Mouse (Mus musculus) hindbrain, embryonic 15.5 days (tissue): ENCODE measurements around the gene Hs6st1. TPM values are rescaled to one million over a fixed set of nuclear protein-coding genes. Genes with fewer than 3 reads are reported as not detected.
A peak's percentile ranks its signal among the peaks of the same experiment; 100 is the strongest.

Experiments
- ATAC-seq: fragments of 200-750 bp; cut with Nextera tagmentation; 2 replicates; pipeline ENCODE4 v1.8.0; 2017; ENCODE audit warnings: low read depth, moderate number of reproducible peaks, moderate TSS enrichment; ENCODE audit not compliant: low FRiP score
- H3K27ac ChIP-seq: fragments of 300-500 bp; sonication (generic); replicated peaks from 2 replicates; pipeline ENCODE4 v1.5.1; 2015; ENCODE audit warnings: mild to moderate bottlenecking, inconsistent platforms
- H3K27me3 ChIP-seq: fragments of 300-500 bp; sonication (generic); 2 replicates; pipeline ENCODE4 v1.6.1; 2015; ENCODE audit warnings: control low read depth, inconsistent platforms
- H3K36me3 ChIP-seq: fragments of 300-500 bp; sonication (generic); 2 replicates; pipeline ENCODE4 v1.6.1; 2015; ENCODE audit warnings: control low read depth, inconsistent platforms
- H3K4me1 ChIP-seq: fragments of 300-500 bp; sonication (generic); replicated peaks from 2 replicates; pipeline ENCODE4 v1.6.1; 2015; ENCODE audit warnings: control low read depth, inconsistent platforms
- H3K4me2 ChIP-seq: fragments of 300-500 bp; sonication (generic); 2 replicates; pipeline ENCODE4 v1.6.1; 2015; ENCODE audit warnings: moderate library complexity, mild to moderate bottlenecking, inconsistent platforms
- H3K4me3 ChIP-seq: fragments of 300-500 bp; sonication (generic); 2 replicates; pipeline ENCODE4 v1.5.1; 2015; ENCODE audit warnings: mild to moderate bottlenecking, inconsistent platforms
- H3K9ac ChIP-seq: fragments of 300-500 bp; sonication (generic); 2 replicates; pipeline ENCODE4 v1.6.1; 2015; ENCODE audit warnings: inconsistent platforms
- H3K9me3 ChIP-seq: fragments of 300-500 bp; sonication (generic); 2 replicates; pipeline ENCODE4 v1.6.1; 2016; ENCODE audit warnings: control low read depth, inconsistent platforms
- WGBS: fragments of 180-500 bp; shearing (Covaris S2); methylation state at CpG from one replicate; pipeline ENCODE4 v1.1.7; 2015; 5-methylcytosine and 5-hydroxymethylcytosine counted together
- polyA plus RNA-seq: library from polyadenylated mRNA; unstranded; fragments of >200 nt; fragmentation: Nextera tagmentation; extraction: Ambion mirVana; gene quantifications from 2 replicates; pipeline ENCODE4 v1.2.1, GENCODE M21; 2015

The Hs6st1 gene
- polyA plus RNA-seq, 1 experiment from 2014 or later, result 31.3 TPM

DNA sequence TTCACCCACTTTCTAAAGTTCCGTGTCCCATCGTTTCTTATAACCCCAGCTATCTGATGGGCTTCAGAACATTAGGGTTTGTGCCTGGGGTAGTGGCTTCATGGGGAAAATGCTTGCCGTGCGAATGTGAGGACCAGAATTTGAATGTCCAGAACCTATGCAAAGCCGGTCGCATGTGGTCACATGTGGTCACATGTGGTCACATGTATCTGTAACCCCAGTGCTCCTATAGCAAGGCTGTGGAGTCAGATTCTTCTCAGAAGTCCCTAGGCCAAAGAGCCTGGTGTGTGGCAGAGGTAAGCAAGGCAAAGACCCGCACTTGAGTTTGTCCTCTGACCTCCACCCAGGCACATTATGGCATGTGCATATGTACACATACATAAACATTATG, 13.2 kb upstream of the Hs6st1 start:
- WGBS, result 93% methylated on average over 7 of the region's 7 CpGs
- H3K27me3 ChIP-seq, result no peaks in the 10 kb centered on the region
- H3K4me1 ChIP-seq, result 0 out of 2 replicates have a peak, but pooled peaks cover 3% of the 10 kb centered on the region
- H3K9me3 ChIP-seq, result no peaks in the 10 kb centered on the region
- no peak overlapping the region for H3K4me2 ChIP-seq
- ATAC-seq, result no peak
- H3K4me3 ChIP-seq, result no peak overlapping the region
- no peak overlapping the region for H3K9ac ChIP-seq
- no peaks in the 10 kb centered on the region for H3K36me3 ChIP-seq
- H3K27ac ChIP-seq, result no peak overlapping the region

DNA sequence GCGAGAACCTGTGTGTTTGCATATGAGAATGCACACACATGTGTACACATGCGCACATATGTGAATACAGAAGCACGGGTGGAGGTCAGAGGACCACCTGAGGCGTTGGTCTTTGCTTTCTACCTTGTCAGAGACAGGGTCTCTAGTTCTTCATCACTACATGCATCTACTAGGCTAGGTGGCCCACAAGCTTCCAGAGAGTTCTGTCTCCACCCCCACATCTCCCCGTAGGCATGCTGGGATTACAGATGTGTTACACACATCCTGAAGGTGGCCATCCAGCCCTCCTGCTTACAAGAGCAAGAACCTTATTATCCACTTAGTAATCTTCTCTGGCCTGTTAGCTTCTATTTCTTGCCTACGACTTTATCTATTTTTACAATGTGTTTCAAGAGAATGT, 8.8 kb upstream of the Hs6st1 start:
- 93% methylated on average over 6 of the region's 6 CpGs for WGBS
- Histone ChIP-seq H3K4me3 (no peak overlapping the region), H3K27me3 (no peaks in the 10 kb centered on the region), H3K4me2 (no peak overlapping the region), H3K9ac (no peak overlapping the region), H3K4me1 (peaks cover 10% of the 10 kb centered on the region), H3K27ac (no peak overlapping the region), H3K9me3 (no peaks in the 10 kb centered on the region), H3K36me3 (no peaks in the 10 kb centered on the region)
- no peak for ATAC-seq

- H3K9me3 ChIP-seq, result no peaks in the 10 kb centered on the region
- no peaks in the 10 kb centered on the region for H3K27me3 ChIP-seq
- no peak overlapping the region for H3K27ac ChIP-seq
- no peak for ATAC-seq
- H3K36me3 ChIP-seq, result no peaks in the 10 kb centered on the region
- H3K4me1 ChIP-seq, result peaks cover 18% of the 10 kb centered on the region
- no peak overlapping the region for H3K9ac ChIP-seq
- H3K4me2 ChIP-seq, result no peak overlapping the region
- H3K4me3 ChIP-seq, result no peak overlapping the region
- WGBS, result 33% methylated on average over 13 of the region's 13 CpGs
These were observed 7.9 kb upstream of the Hs6st1 start for GRCm38 (mm10) chr1:36059959-36060953.

GRCm38 (mm10) chr1:36061211-36061915, 6.8 kb upstream of the Hs6st1 start:
- H3K9me3 ChIP-seq, result no peaks in the 10 kb centered on the region
- WGBS, result 71% methylated on average over 11 of the region's 11 CpGs
- H3K4me2 ChIP-seq, result no peak overlapping the region
- H3K27ac ChIP-seq, result no peak overlapping the region
- H3K36me3 ChIP-seq, result no peaks in the 10 kb centered on the region
- H3K9ac ChIP-seq, result no peak overlapping the region
- no peak overlapping the region for H3K4me3 ChIP-seq
- peaks cover 26% of the 10 kb centered on the region for H3K4me1 ChIP-seq
- ATAC-seq, result no peak
- H3K27me3 ChIP-seq, result no peaks in the 10 kb centered on the region

DNA sequence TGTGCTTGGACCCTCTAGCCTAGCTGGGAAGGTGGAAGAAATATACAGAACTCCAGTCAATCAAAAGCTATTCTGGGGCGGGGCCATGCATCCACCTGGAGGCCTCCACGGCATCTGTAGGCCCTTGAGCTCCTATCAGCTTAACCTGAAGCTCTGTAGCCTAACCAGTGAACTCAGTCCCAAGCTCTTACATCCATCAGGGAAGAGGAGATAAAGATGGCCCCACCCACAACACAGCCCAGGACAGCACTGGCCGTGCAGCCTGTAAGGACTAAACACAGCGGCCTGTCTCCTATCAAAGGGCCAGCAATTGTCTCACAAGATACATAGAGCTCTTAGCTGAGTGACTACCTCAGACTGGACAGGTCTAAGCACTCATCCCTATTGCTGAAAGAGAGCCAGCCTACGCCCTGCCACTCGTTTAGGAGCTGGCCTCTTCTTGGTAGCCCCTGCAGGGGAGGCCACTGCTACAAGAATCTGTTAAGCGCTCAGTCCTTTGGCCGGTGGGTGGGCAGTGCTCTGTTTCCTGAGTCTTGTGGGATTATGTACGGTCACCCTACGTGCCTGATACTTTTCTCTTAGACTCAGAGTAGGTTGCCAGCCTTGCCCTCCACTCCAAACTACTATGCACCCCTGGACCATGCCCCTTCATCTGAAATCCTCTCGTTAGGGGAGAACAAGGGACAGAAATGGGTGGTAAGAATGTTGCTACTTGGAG, 6.0 kb upstream of the Hs6st1 start:
- no peak overlapping the region for H3K4me2 ChIP-seq
- no peak overlapping the region for H3K27ac ChIP-seq
- H3K4me3 ChIP-seq, result no peak overlapping the region
- H3K9ac ChIP-seq, result no peak overlapping the region
- peaks cover 26% of the 10 kb centered on the region for H3K4me1 ChIP-seq
- H3K27me3 ChIP-seq, result no peaks in the 10 kb centered on the region
- 87% methylated on average over 11 of the region's 11 CpGs for WGBS
- no peak for ATAC-seq
- no peaks in the 10 kb centered on the region for H3K9me3 ChIP-seq
- H3K36me3 ChIP-seq, result no peaks in the 10 kb centered on the region

GRCm38 (mm10) chr1:36062826-36063640, 5.2 kb upstream of the Hs6st1 start:
- Histone ChIP-seq H3K36me3 (no peaks in the 10 kb centered on the region), H3K4me2 (no peak overlapping the region), H3K4me1 (peaks cover 33% of the 10 kb centered on the region), H3K27me3 (no peaks in the 10 kb centered on the region), H3K9ac (no peak overlapping the region), H3K27ac (no peak overlapping the region), H3K9me3 (no peaks in the 10 kb centered on the region), H3K4me3 (no peak overlapping the region)
- WGBS, result 79% methylated on average over 9 of the region's 9 CpGs
- ATAC-seq, result no peak

DNA sequence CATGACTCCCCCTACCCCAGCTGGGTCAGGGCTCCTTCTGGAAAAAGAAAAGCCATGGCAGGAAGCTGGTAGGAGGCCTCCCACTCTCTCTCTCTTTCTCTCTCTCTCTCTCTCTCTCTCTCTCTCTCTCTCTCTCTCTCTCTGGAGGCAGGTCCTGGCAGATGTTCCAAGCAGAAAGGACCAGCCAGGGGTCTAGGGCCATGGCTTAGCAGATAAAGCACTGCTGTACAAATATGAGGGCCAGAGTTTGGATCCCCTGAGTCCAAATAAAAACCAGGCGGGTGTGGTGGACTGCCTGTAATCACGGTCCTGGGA, 4.6 kb upstream of the Hs6st1 start:
- no peak overlapping the region for H3K4me3 ChIP-seq
- no peaks in the 10 kb centered on the region for H3K9me3 ChIP-seq
- no peak overlapping the region for H3K9ac ChIP-seq
- H3K27me3 ChIP-seq, result no peaks in the 10 kb centered on the region
- ATAC-seq, result no peak
- WGBS, result 71% methylated on average over 2 of the region's 2 CpGs
- peaks cover 33% of the 10 kb centered on the region for H3K4me1 ChIP-seq
- H3K4me2 ChIP-seq, result no peak overlapping the region
- no peak overlapping the region for H3K27ac ChIP-seq
- H3K36me3 ChIP-seq, result no peaks in the 10 kb centered on the region

GRCm38 (mm10) chr1:36064223-36064622, 4.0 kb upstream of the Hs6st1 start:
- H3K9ac ChIP-seq, result 0 out of 2 replicates have a peak overlapping the region, but pooled peaks have one; percentile 18
- no peaks in the 10 kb centered on the region for H3K27me3 ChIP-seq
- H3K4me3 ChIP-seq, result peak overlapping the region; percentile 29; the same call in 1 of the 2 replicates
- no peaks in the 10 kb centered on the region for H3K9me3 ChIP-seq
- peak overlapping the region; percentile 59; the same call in 1 of the 2 replicates for H3K27ac ChIP-seq
- 33% methylated on average over 4 of the region's 4 CpGs for WGBS
- peak overlapping the region; percentile 65 for H3K4me2 ChIP-seq
- H3K4me1 ChIP-seq, result peaks cover 37% of the 10 kb centered on the region
- ATAC-seq, result no peak
- H3K36me3 ChIP-seq, result no peaks in the 10 kb centered on the region

DNA sequence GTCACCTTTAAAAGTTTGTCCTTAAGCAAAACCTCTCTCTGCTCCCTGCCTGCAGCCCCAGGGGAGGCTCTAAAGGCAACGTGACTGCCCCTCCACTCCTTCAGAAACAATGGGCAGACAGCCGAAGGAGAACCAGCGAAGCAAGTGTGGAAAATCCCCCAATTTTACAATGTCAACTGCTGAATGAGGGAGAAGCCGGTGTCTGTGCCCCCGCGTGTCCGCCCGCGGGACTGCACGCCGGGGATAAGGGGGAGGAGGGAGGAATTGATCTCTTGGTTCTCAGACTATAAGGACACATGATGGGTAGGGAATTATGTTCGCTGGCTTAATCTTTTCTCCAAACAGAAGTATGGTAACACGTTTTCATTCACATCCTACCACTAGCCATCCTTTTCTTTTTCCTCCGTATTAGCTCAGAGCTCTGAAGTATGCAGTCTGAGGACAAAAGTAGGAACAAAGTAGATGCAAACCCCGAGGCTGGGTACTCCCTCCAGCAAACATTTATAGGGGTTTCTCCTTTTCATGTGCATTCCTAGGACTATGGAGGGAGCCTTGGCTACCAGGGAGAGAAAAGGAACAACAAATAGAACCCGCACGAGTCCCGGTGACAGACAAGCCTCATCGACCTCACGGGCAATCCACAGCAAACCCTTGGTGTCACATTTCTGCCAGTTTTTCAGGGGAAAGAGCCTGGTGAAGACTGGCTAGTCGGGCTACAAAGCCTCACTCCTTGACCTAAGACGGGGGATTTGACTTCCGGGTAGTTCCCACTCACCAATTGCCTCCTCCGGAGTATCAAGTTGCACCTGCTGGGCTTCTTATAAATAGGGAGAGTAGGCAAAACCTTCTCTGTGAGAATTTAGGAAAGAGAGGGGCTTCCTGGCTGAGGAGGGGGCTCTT, 3.1 kb upstream of the Hs6st1 start:
- peak overlapping the region; percentile 29 for H3K9ac ChIP-seq
- peak; percentile 72 for ATAC-seq
- peak overlapping the region; percentile 64 for H3K27ac ChIP-seq
- no peaks in the 10 kb centered on the region for H3K27me3 ChIP-seq
- peak overlapping the region; percentile 65 for H3K4me2 ChIP-seq
- peaks cover 41% of the 10 kb centered on the region for H3K4me1 ChIP-seq
- H3K36me3 ChIP-seq, result no peaks in the 10 kb centered on the region
- under 1% methylated on average over 24 of the region's 24 CpGs for WGBS
- H3K9me3 ChIP-seq, result no peaks in the 10 kb centered on the region
- H3K4me3 ChIP-seq, result peak overlapping the region; percentile 29

GRCm38 (mm10) chr1:36065761-36066150, 2.4 kb upstream of the Hs6st1 start:
- Histone ChIP-seq H3K27ac (peak overlapping the region; percentile 64; the same call in 1 of the 2 replicates), H3K9ac (no peak overlapping the region), H3K4me2 (peak overlapping the region; percentile 65), H3K27me3 (no peaks in the 10 kb centered on the region), H3K36me3 (no peaks in the 10 kb centered on the region), H3K4me1 (peaks cover 44% of the 10 kb centered on the region), H3K9me3 (no peaks in the 10 kb centered on the region), H3K4me3 (no peak overlapping the region)
- 60% methylated on average over 9 of the region's 9 CpGs for WGBS
- no peak for ATAC-seq
